Mouse (Mus musculus) MEL (cell line): ENCODE results near the gene Tlr3. TPM values are rescaled to one million over a fixed set of nuclear protein-coding genes. Genes with fewer than 3 reads are reported as not detected.

Source experiments
- DNase-seq: peaks from one replicate; pipeline ENCODE4 v3.0.0; 2011; ENCODE audit warnings: low read depth, low spot score
- H3K27ac ChIP-seq: 2 replicates; pipeline ENCODE4 v1.5.1; 2012; ENCODE audit warnings: low read depth, mild to moderate bottlenecking, control low read depth, low read length, moderate library complexity; ENCODE audit not compliant: control insufficient read depth
- H3K27me3 ChIP-seq, 2 experiments: fragments of 150-350 bp in 1 of 2; sonication (generic) in 1 of 2; 2 replicates each; pipeline ENCODE4 v1.6.1; 2012; ENCODE audit warnings: low read length in 2 of 2, mild to moderate bottlenecking in 2 of 2, improper control_type of control experiment in 1 of 2, moderate library complexity in 1 of 2; ENCODE audit not compliant: insufficient read depth in 2 of 2, control insufficient read depth in 1 of 2
- H3K36me3 ChIP-seq, 2 experiments: 2 replicates each; pipeline ENCODE4 v1.6.1; 2012 to 2014; ENCODE audit warnings: low read length in 2 of 2, improper control_type of control experiment in 1 of 2, inconsistent platforms in 1 of 2, mild to moderate bottlenecking in 1 of 2; ENCODE audit not compliant: insufficient read depth in 2 of 2, control insufficient read depth in 1 of 2
- H3K4me1 ChIP-seq, 2 experiments: fragments of 150-350 bp in 1 of 2; sonication (generic) in 1 of 2; 2 replicates each; pipeline ENCODE4 v1.6.1; 2012; ENCODE audit warnings: low read length in 2 of 2, improper control_type of control experiment in 1 of 2, mild to moderate bottlenecking in 1 of 2; ENCODE audit not compliant: insufficient read depth in 2 of 2, control insufficient read depth in 1 of 2
- H3K4me3 ChIP-seq, 2 experiments: fragments of 150-350 bp in 1 of 2; sonication (generic) in 1 of 2; 2 replicates each; pipeline ENCODE4 v1.5.1; 2012; ENCODE audit warnings: low read depth in 2 of 2, low read length in 2 of 2, mild to moderate bottlenecking in 2 of 2, moderate library complexity in 2 of 2, control low read depth in 1 of 2, improper control_type of control experiment in 1 of 2; ENCODE audit not compliant: control insufficient read depth in 1 of 2, insufficient read depth in 1 of 2
- H3K79me2 ChIP-seq: 2 replicates; pipeline ENCODE4 v1.6.1; 2012; ENCODE audit warnings: mild to moderate bottlenecking, low read length, moderate library complexity; ENCODE audit not compliant: control insufficient read depth, poor library complexity, insufficient read depth
- H3K9ac ChIP-seq: 2 replicates; pipeline ENCODE4 v1.6.1; 2012; ENCODE audit warnings: low read depth, mild to moderate bottlenecking, control low read depth, low read length, moderate library complexity; ENCODE audit not compliant: control insufficient read depth, poor library complexity, severe bottlenecking
- H3K9me3 ChIP-seq: fragments of 150-350 bp; sonication (generic); replicated peaks from 2 replicates; pipeline ENCODE4 v1.6.1; 2012; ENCODE audit warnings: mild to moderate bottlenecking, low read length, improper control_type of control experiment, moderate library complexity; ENCODE audit not compliant: insufficient read depth
- CHD2 ChIP-seq: IDR thresholded peaks from 2 replicates; pipeline ENCODE4 v1.6.1; 2011; ENCODE audit warnings: low read length, improper control_type of control experiment
- CTCF ChIP-seq, 3 experiments: IDR thresholded peaks in 2 of 3; conservative IDR thresholded peaks in 1 of 3; 2 replicates each; pipeline ENCODE4 v1.5.1; 2011 to 2012; ENCODE audit warnings: low read length in 3 of 3, low read depth in 2 of 3, mild to moderate bottlenecking in 2 of 3, improper control_type of control experiment in 1 of 3, inconsistent platforms in 1 of 3, mixed read lengths in 1 of 3, moderate library complexity in 1 of 3; ENCODE audit not compliant: control insufficient read depth in 1 of 3, insufficient read depth in 1 of 3, poor library complexity in 1 of 3, severe bottlenecking in 1 of 3
- ELF1 ChIP-seq: IDR thresholded peaks from 2 replicates; pipeline ENCODE4 v1.6.1; 2014; ENCODE audit warnings: low read depth, mild to moderate bottlenecking, inconsistent platforms, low read length, improper control_type of control experiment, moderate library complexity
- GABPA ChIP-seq: IDR thresholded peaks from 2 replicates; pipeline ENCODE4 v1.6.1; 2012; ENCODE audit warnings: low read depth, mild to moderate bottlenecking, inconsistent platforms, low read length, improper control_type of control experiment, moderate library complexity
- HCFC1 ChIP-seq: IDR thresholded peaks from 2 replicates; pipeline ENCODE4 v1.6.1; 2012; ENCODE audit warnings: low read depth, mild to moderate bottlenecking, inconsistent platforms, low read length, improper control_type of control experiment, moderate library complexity
- KAT2A ChIP-seq: conservative IDR thresholded peaks from 2 replicates; pipeline ENCODE4 v1.6.1; 2012; ENCODE audit warnings: low read depth, low read length, improper control_type of control experiment, inconsistent platforms
- MYC ChIP-seq: IDR thresholded peaks from 2 replicates; pipeline ENCODE4 v1.6.1; 2011; ENCODE audit warnings: low read depth, mild to moderate bottlenecking, low read length, improper control_type of control experiment, moderate library complexity
- POLR2A ChIP-seq, 2 experiments: IDR thresholded peaks; 2 replicates each; pipeline ENCODE4 v1.6.1; 2011 to 2012; ENCODE audit warnings: low read length in 2 of 2, mild to moderate bottlenecking in 2 of 2, control low read depth in 1 of 2, improper control_type of control experiment in 1 of 2, low read depth in 1 of 2, moderate library complexity in 1 of 2; ENCODE audit not compliant: control insufficient read depth in 1 of 2, insufficient read depth in 1 of 2, poor library complexity in 1 of 2
- UBTF ChIP-seq: IDR thresholded peaks from 2 replicates; pipeline ENCODE4 v1.6.1; 2012; ENCODE audit warnings: low read depth, mild to moderate bottlenecking, inconsistent platforms, low read length, improper control_type of control experiment, moderate library complexity, borderline replicate concordance; ENCODE audit not compliant: insufficient read depth
- USF1 ChIP-seq: IDR thresholded peaks from 2 replicates; pipeline ENCODE4 v1.6.1; 2014; ENCODE audit warnings: low read depth, mild to moderate bottlenecking, inconsistent platforms, low read length, improper control_type of control experiment, moderate library complexity
- USF2 ChIP-seq, 2 experiments: IDR thresholded peaks; 2 replicates each; pipeline ENCODE4 v1.6.1; 2011 to 2012; ENCODE audit warnings: improper control_type of control experiment in 2 of 2, low read length in 2 of 2, borderline replicate concordance in 1 of 2, inconsistent platforms in 1 of 2, low read depth in 1 of 2, mild to moderate bottlenecking in 1 of 2; ENCODE audit not compliant: insufficient read depth in 1 of 2
- ZC3H11A ChIP-seq: IDR thresholded peaks from 2 replicates; pipeline ENCODE4 v1.6.1; 2012; ENCODE audit warnings: low read depth, mild to moderate bottlenecking, inconsistent platforms, low read length, improper control_type of control experiment
- polyA plus RNA-seq, 2 experiments: library from polyadenylated mRNA; stranded (reverse) in 1 of 2; unstranded in 1 of 2; fragments of >175 nt in 1 of 2; fragments of >200 nt in 1 of 2; gene quantifications; 2 replicates each; pipeline versions ENCODE4 v1.2.1 to v1.2.4; 2012; ENCODE audit warnings: low replicate concordance in 2 of 2, low read depth in 1 of 2; ENCODE audit not compliant: insufficient read length in 2 of 2, insufficient read depth in 1 of 2, missing spikeins in 1 of 2
- total RNA-seq: library from RNA; depleted of rRNA; stranded (reverse); fragments of 300-350 nt; gene quantifications from 2 replicates; pipeline ENCODE4 v1.2.3, GENCODE M21; 2012

The Tlr3 gene
- total and polyA plus RNA-seq, 3 experiments: 0.15 TPM; not detected in 2

GRCm38 (mm10) chr8:45410146-45410880 lies 567 bp downstream of the Tlr3 start:
- DNase-seq: peak; percentile 30
- no peak overlapping the region for H3K27ac ChIP-seq
- 0 out of 6 replicates have a peak, but pooled peaks of 2 of the 3 experiments have one; percentile 6 to 19 for TF ChIP-seq CTCF (IDR thresholded peaks at IDR 0.05 in 2 of 3, conservative IDR thresholded peaks at IDR 0.05 in 1 of 3; ENCODE audit: control insufficient read depth in 1 of 3, insufficient read depth in 1 of 3, low read depth in 2 of 3, low read length in 3 of 3, poor library complexity in 1 of 3, severe bottlenecking in 1 of 3)
- TF ChIP-seq HCFC1: no peak
- H3K36me3 ChIP-seq: no peaks in the 10 kb centered on the region
- no peaks in the 10 kb centered on the region for H3K27me3 ChIP-seq
- H3K4me1 ChIP-seq: no peaks in the 10 kb centered on the region
- no peaks in the 10 kb centered on the region for H3K9me3 ChIP-seq
- H3K9ac ChIP-seq: peak overlapping the region; percentile 26
- H3K4me3 ChIP-seq: peak overlapping the region; percentile 71 to 73
- no peaks in the 10 kb centered on the region for H3K79me2 ChIP-seq

- peak overlapping the region; percentile 71 to 73; a peak in 2 of 4 replicates for H3K4me3 ChIP-seq
- H3K27ac ChIP-seq: no peak overlapping the region
- no peaks in the 10 kb centered on the region for H3K9me3 ChIP-seq
- no peaks in the 10 kb centered on the region for H3K27me3 ChIP-seq
- no peak for DNase-seq
- H3K36me3 ChIP-seq: no peaks in the 10 kb centered on the region
- H3K9ac ChIP-seq: no peak overlapping the region
- no peaks in the 10 kb centered on the region for H3K4me1 ChIP-seq
- no peaks in the 10 kb centered on the region for H3K79me2 ChIP-seq
- TF ChIP-seq USF2 (IDR thresholded peaks at IDR 0.05; ENCODE audit: borderline replicate concordance in 1 of 2, insufficient read depth in 1 of 2, low read depth in 1 of 2, low read length in 2 of 2) (no peak), MYC (no peak), USF1 (no peak)
These were observed 1.2 kb downstream of the Tlr3 start for GRCm38 (mm10) chr8:45409702-45410101.

GRCm38 (mm10) chr8:45383250-45383649 lies 27.6 kb downstream of the Tlr3 start:
- DNase-seq: no peak
- TF ChIP-seq POLR2A (IDR thresholded peaks at IDR 0.05; ENCODE audit: control insufficient read depth in 1 of 2, insufficient read depth in 1 of 2, low read depth in 1 of 2, low read length in 2 of 2, poor library complexity in 1 of 2) (no peak), KAT2A (no peak), UBTF (no peak), CTCF (IDR thresholded peaks at IDR 0.05 in 2 of 3, conservative IDR thresholded peaks at IDR 0.05 in 1 of 3; ENCODE audit: control insufficient read depth in 1 of 3, insufficient read depth in 1 of 3, low read depth in 2 of 3, low read length in 3 of 3, poor library complexity in 1 of 3, severe bottlenecking in 1 of 3) (no peak), ELF1 (no peak), GABPA (no peak), ZC3H11A (no peak), CHD2 (no peak)
- TF ChIP-seq, all 39 proteins: peak for 0
- H3K79me2 ChIP-seq: no peaks in the 10 kb centered on the region

More at GRCm38 (mm10) chr8:45383250-45383649, 27.6 kb downstream of the Tlr3 start:
- no peaks in the 10 kb centered on the region for H3K27me3 ChIP-seq
- no peaks in the 10 kb centered on the region for H3K9me3 ChIP-seq
- no peak overlapping the region for H3K4me3 ChIP-seq
- H3K4me1 ChIP-seq: no peaks in the 10 kb centered on the region
- H3K9ac ChIP-seq: no peak overlapping the region
- no peak overlapping the region for H3K27ac ChIP-seq
- no peaks in the 10 kb centered on the region for H3K36me3 ChIP-seq
